ENCODE assay signal across 9 mouse cellular contexts in the genomic region with DNA sequence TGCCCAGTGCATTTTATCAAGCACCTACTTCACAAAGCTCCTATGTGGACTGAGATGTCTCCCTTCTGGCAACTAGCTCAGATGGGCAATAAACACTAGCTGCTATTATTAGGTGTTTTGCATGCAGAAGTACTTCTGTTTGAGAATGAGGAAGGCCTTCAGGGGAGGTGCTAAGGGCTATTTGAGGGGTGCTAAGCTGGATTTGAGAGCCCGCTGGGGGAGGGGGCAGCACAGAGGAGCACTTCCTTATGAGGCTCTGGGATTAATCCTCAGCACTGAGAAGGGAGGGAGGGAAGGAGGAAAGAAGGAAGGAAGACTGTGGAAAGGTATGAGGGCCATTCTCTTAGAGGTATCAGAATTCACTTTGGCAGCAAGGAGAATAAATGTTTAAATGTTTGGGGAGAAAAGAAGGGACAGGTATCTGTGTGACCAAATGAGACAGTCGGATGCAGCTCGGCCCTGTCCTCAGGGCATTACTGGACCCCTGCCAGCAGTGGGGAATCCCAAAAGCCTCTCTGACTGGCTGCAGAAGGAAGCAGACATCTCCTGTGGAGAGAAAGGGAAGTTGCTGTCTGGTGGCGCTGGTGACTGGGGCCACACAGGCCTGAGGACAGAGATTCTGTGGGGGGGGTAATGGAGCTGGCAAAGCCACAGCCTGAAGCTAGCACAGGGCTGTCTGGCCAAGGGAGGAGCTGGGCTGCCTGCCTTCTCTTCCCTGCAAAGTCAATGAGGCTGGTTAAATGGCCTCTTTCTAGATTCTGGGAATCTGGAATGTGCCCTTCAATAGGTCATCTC. TPM values are rescaled to one million over a fixed set of nuclear protein-coding genes. Genes with fewer than 3 reads are reported as not detected.
DNase-seq lines count a peak whose midpoint lies in the region; ATAC-seq and TF ChIP-seq lines count a peak whose summit lies in the region.
"Had no signal": no experiment of that assay in that cellular context is flagged by ENCODE, and none has a peak within 500 bp of the region (broad histone marks: within the 10 kb centered on the region; RNA-seq: fewer than 3 reads in every experiment).

No protein-coding gene starts in this region.

- no peaks in the 10 kb centered on the region for H3K36me3 ChIP-seq in forebrain, embryonic 16.5 days (ENCODE audit: control insufficient read depth, insufficient read depth)
- H3K36me3 ChIP-seq in hindbrain, embryonic 14.5 days (replicated peaks; ENCODE audit: control insufficient read depth, insufficient read depth) = no peaks in the 10 kb centered on the region
- H3K36me3 ChIP-seq in liver, embryonic 14.5 days (replicated peaks; ENCODE audit: control insufficient read depth, insufficient read depth, low read depth) = no peaks in the 10 kb centered on the region

- no peak for TF ChIP-seq CTCF in liver, embryonic 14.5 days (IDR thresholded peaks at IDR 0.05; ENCODE audit: low read depth)

- no peaks in the 10 kb centered on the region for H3K9me3 ChIP-seq in forebrain, embryonic 16.5 days (ENCODE audit: control insufficient read depth, low read length)
- no peaks in the 10 kb centered on the region for H3K9me3 ChIP-seq in hindbrain, embryonic 14.5 days (ENCODE audit: control insufficient read depth, low read length)
- no peaks in the 10 kb centered on the region for H3K9me3 ChIP-seq in liver, embryonic 14.5 days (ENCODE audit: control insufficient read depth, low read length)

- 0 out of 2 replicates have a peak, but pooled peaks have one; percentile 33 for ATAC-seq in forebrain, embryonic 16.5 days
- no peak for ATAC-seq in hindbrain, embryonic 14.5 days (ENCODE audit: low FRiP score)
- ATAC-seq in liver, embryonic 14.5 days (ENCODE audit: insufficient read depth) = peak; percentile 28; the same call in 1 of the 2 replicates
- peak; percentile 56 for ATAC-seq in neutrophil, adult 5-6 weeks (ENCODE audit: extremely low read depth, insufficient number of reproducible peaks, low FRiP score, poor library complexity, severe bottlenecking)
- ATAC-seq: Patski had no signal

- TF ChIP-seq EP300 in liver, embryonic 14.5 days (IDR thresholded peaks at IDR 0.05; ENCODE audit: low read depth) = no peak

- H3K4me1 ChIP-seq in forebrain, embryonic 16.5 days (replicated peaks; ENCODE audit: control insufficient read depth, insufficient read depth, low read length) = peaks cover 19% of the 10 kb centered on the region
- H3K4me1 ChIP-seq in hindbrain, embryonic 14.5 days (replicated peaks; ENCODE audit: control insufficient read depth, insufficient read depth, low read length) = 0 out of 2 replicates have a peak, but pooled peaks cover 9% of the 10 kb centered on the region
- H3K4me1 ChIP-seq in liver, embryonic 14.5 days (replicated peaks; ENCODE audit: control insufficient read depth in 2 of 2, insufficient read depth in 2 of 2, low read length in 1 of 2) = peaks cover 0 to 2% of the 10 kb centered on the region in 2 experiments; a peak in 1 of 4 replicates

- 0 out of 2 replicates have a peak overlapping the region, but pooled peaks have one; percentile 5 for H3K9ac ChIP-seq in forebrain, embryonic 16.5 days (replicated peaks; ENCODE audit: low read depth, low read length)
- H3K9ac ChIP-seq in hindbrain, embryonic 14.5 days = no peak overlapping the region
- H3K9ac ChIP-seq in liver, embryonic 14.5 days (replicated peaks) = no peak overlapping the region

- no peak overlapping the region for H3K4me2 ChIP-seq in forebrain, embryonic 16.5 days (ENCODE audit: low read length)
- H3K4me2 ChIP-seq in hindbrain, embryonic 14.5 days (replicated peaks) = no peak overlapping the region
- no peak overlapping the region for H3K4me2 ChIP-seq in liver, embryonic 14.5 days (ENCODE audit: low read depth)

- no peak overlapping the region for H3K27ac ChIP-seq in forebrain, embryonic 16.5 days (ENCODE audit: low read length)
- peak overlapping the region; percentile 53; the same call in 1 of the 2 replicates for H3K27ac ChIP-seq in hindbrain, embryonic 14.5 days
- H3K27ac ChIP-seq in liver, embryonic 14.5 days = no peak overlapping the region

- H3K27me3 ChIP-seq in forebrain, embryonic 16.5 days (replicated peaks; ENCODE audit: control insufficient read depth, insufficient read depth, low read length) = no peaks in the 10 kb centered on the region
- H3K27me3 ChIP-seq in hindbrain, embryonic 14.5 days (ENCODE audit: control insufficient read depth, insufficient read depth, low read length) = no peaks in the 10 kb centered on the region
- H3K27me3 ChIP-seq in liver, embryonic 14.5 days (ENCODE audit: control insufficient read depth, insufficient read depth, low read length) = no peaks in the 10 kb centered on the region
- H3K27me3 ChIP-seq: Patski had no signal

- no peak overlapping the region for H3K4me3 ChIP-seq in forebrain, embryonic 16.5 days (replicated peaks; ENCODE audit: low read length)
- H3K4me3 ChIP-seq in hindbrain, embryonic 14.5 days (replicated peaks; ENCODE audit: low read length) = no peak overlapping the region
- no peak overlapping the region for H3K4me3 ChIP-seq in liver, embryonic 14.5 days (ENCODE audit: insufficient read depth in 1 of 2, low read depth in 2 of 2, low read length in 2 of 2)

- 13% methylated on average over 4 of the region's 4 CpGs for WGBS in forebrain, embryonic 16.5 days
- WGBS in hindbrain, embryonic 14.5 days = 17% methylated on average over 4 of the region's 4 CpGs
- 21% methylated on average over 4 of the region's 4 CpGs for WGBS in liver, embryonic 14.5 days (ENCODE audit: insufficient replicate concordance)

- DNase-seq in layer of hippocampus, adult 9-11 months = peak; percentile 75
- DNase-seq in layer of hippocampus, adult 18-20 months (ENCODE audit: low spot score in 2 of 2) = no peak
- peak; percentile 69 for DNase-seq in adrenal gland, postnatal 14 days
- no peak for DNase-seq in hindbrain, embryonic 14.5 days (ENCODE audit: low spot score)
- DNase-seq in liver, embryonic 14.5 days (ENCODE audit: low read depth in 3 of 3, low spot score in 3 of 3) = no peak
- DNase-seq in adipocyte (ENCODE audit: low spot score) = no peak

RNA-seq across cellular contexts. Expression of a gene that starts 28.9 kb away (rescaled TPM):
- 100 to 1,000 TPM; 142 to 143 TPM for total RNA-seq in layer of hippocampus, adult 18-20 months (2021)
- 313 and 326 TPM in 2 replicates for total RNA-seq in adrenal gland, postnatal 14 days (2021)
- 278 and 316 TPM in 2 replicates for polyA plus RNA-seq in forebrain, embryonic 16.5 days (2015; fragmentation: Nextera tagmentation; extraction: Ambion mirVana)
- 199 and 211 TPM in 2 replicates for polyA plus RNA-seq in hindbrain, embryonic 14.5 days (2014; fragmentation: Nextera tagmentation; extraction: Ambion mirVana)
- polyA plus RNA-seq in liver, embryonic 14.5 days (2012; rRNA removed) = 26.1 and 42.2 TPM in 2 replicates
- polyA plus RNA-seq in liver, embryonic 14.5 days (2014; fragmentation: Nextera tagmentation; extraction: Ambion mirVana) = 150 and 154 TPM in 2 replicates
- 328 and 348 TPM in 2 replicates for total RNA-seq in neutrophil, adult 5-6 weeks (2017)

RNA-seq across cellular contexts. Expression of a gene that starts 40.0 kb away (rescaled TPM):
- total RNA-seq in layer of hippocampus, adult 18-20 months (2021) = 10 to 100 TPM; 82.7 to 88.7 TPM
- 69.2 and 78.4 TPM in 2 replicates for total RNA-seq in adrenal gland, postnatal 14 days (2021)
- 160 and 179 TPM in 2 replicates for polyA plus RNA-seq in forebrain, embryonic 16.5 days (2015; fragmentation: Nextera tagmentation; extraction: Ambion mirVana)
- 120 and 125 TPM in 2 replicates for polyA plus RNA-seq in hindbrain, embryonic 14.5 days (2014; fragmentation: Nextera tagmentation; extraction: Ambion mirVana)
- polyA plus RNA-seq in liver, embryonic 14.5 days (2012; rRNA removed) = 12.5 and 16.7 TPM in 2 replicates
- polyA plus RNA-seq in liver, embryonic 14.5 days (2014; fragmentation: Nextera tagmentation; extraction: Ambion mirVana) = 24.0 and 28.2 TPM in 2 replicates
- total RNA-seq in neutrophil, adult 5-6 weeks (2017) = 102 and 104 TPM in 2 replicates

Comparison
In these comparisons a context has a peak if more than half of its experiments do, and no peak if none do; other contexts are left out.
1. DNase-seq: peak in layer of hippocampus, adult 9-11 months (single experiment) and adrenal gland, postnatal 14 days (single experiment); none in layer of hippocampus, adult 18-20 months (0 of 2), hindbrain, embryonic 14.5 days (single experiment), liver, embryonic 14.5 days (0 of 3) and adipocyte (single experiment).